Mouse (Mus musculus) olfactory bulb, adult 2 months (tissue): ENCODE data around the gene Slc25a25. TPM values are rescaled to one million over a fixed set of nuclear protein-coding genes. Genes with fewer than 3 reads are reported as not detected.
"Not testable (repeated sequence)": the region's sequence is repeated elsewhere in the genome, so short reads cannot be mapped to it uniquely, and the experiment has no call there.

ENCODE experiments used
- H3K27ac ChIP-seq: fragments of 200-500 bp; 2 replicates; pipeline ENCODE4 v1.5.1; 2012; ENCODE audit warnings: low read depth, low read length; ENCODE audit not compliant: insufficient read depth
- H3K4me1 ChIP-seq: fragments of 200-500 bp; 2 replicates; pipeline ENCODE4 v1.6.1; 2012; ENCODE audit warnings: low read length; ENCODE audit not compliant: control insufficient read depth, insufficient read depth
- H3K4me3 ChIP-seq: fragments of 200-500 bp; 2 replicates; pipeline ENCODE4 v1.5.1; 2012; ENCODE audit warnings: mild to moderate bottlenecking, low read depth, low read length, moderate library complexity; ENCODE audit not compliant: insufficient read depth
- CTCF ChIP-seq: fragments of 200-500 bp; IDR thresholded peaks from 2 replicates; pipeline ENCODE4 v1.5.1; 2012; ENCODE audit warnings: low read depth, mild to moderate bottlenecking, low read length, moderate library complexity; ENCODE audit not compliant: insufficient read depth
- POLR2A ChIP-seq: fragments of 200-500 bp; IDR thresholded peaks from 2 replicates; pipeline ENCODE4 v1.6.1; 2012; ENCODE audit warnings: mild to moderate bottlenecking, low read depth, low read length, moderate library complexity; ENCODE audit not compliant: insufficient read depth
- WGBS: fragments of 180-500 bp; shearing (Covaris S2); methylation state at CpG from one replicate; pipeline ENCODE4 v1.1.7; 2018; 5-methylcytosine and 5-hydroxymethylcytosine counted together
- polyA plus RNA-seq: library from polyadenylated mRNA; stranded (reverse); fragments of >200 nt; gene quantifications from 2 replicates; pipeline ENCODE4 v1.2.4, GENCODE M21; 2012; ENCODE audit warnings: low replicate concordance; ENCODE audit not compliant: missing spikeins, insufficient read depth, insufficient read length

Slc25a25 gene
- polyA plus RNA-seq, 1 experiment: not detected

DNA sequence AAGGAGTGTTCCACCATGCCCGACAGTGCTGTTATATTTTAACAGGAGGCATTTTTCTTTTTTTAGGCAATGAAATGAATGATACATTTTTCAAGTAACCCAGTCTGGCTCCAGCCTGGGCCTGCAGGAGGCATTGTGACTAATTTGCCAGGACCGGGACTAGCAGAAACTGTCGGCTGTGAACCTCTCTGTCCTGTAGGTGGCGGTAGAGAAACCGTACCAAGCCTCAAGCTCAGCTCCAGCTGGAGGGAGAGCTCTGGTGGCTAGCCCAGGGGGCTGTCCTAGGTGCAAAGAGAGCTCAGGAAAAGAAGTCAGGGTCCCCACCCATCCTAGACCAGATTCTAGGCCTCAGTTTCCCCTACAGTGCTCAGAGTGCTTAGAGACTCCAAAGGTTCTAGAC, 37.4 kb upstream of the Slc25a25 start:
- WGBS: 2% methylated on average over 5 of the region's 5 CpGs
- Histone ChIP-seq H3K27ac (no peak overlapping the region), H3K4me3 (no peak overlapping the region), H3K4me1 (no peaks in the 10 kb centered on the region; the same call in 1 of the 2 replicates)
- TF ChIP-seq CTCF (peak; percentile 51; the same call in 1 of the 2 replicates), POLR2A (no peak)

- 2% methylated on average over 6 of the region's 6 CpGs for WGBS
- H3K4me1 ChIP-seq: no peaks in the 10 kb centered on the region; the same call in 1 of the 2 replicates
- no peak overlapping the region for H3K4me3 ChIP-seq
- TF ChIP-seq CTCF (peak; percentile 70), POLR2A (no peak)
- no peak overlapping the region for H3K27ac ChIP-seq
These were observed 35.9 kb upstream of the Slc25a25 start for GRCm38 (mm10) chr2:32487124-32487623.

- 90% methylated on average over 9 of the region's 9 CpGs for WGBS
- H3K4me3 ChIP-seq: no peak overlapping the region
- H3K27ac ChIP-seq: no peak overlapping the region
- TF ChIP-seq POLR2A (no peak), CTCF (no peak)
- no peaks in the 10 kb centered on the region; the same call in 1 of the 2 replicates for H3K4me1 ChIP-seq
These were observed 34.9 kb upstream of the Slc25a25 start for GRCm38 (mm10) chr2:32486155-32486554.

- Histone ChIP-seq H3K4me3 (no peak overlapping the region), H3K27ac (no peak overlapping the region), H3K4me1 (no peaks in the 10 kb centered on the region; the same call in 1 of the 2 replicates)
- no peak for TF ChIP-seq POLR2A
- TF ChIP-seq CTCF: no peak
- 89% methylated on average over 4 of the region's 4 CpGs for WGBS
These were observed 34.5 kb upstream of the Slc25a25 start for GRCm38 (mm10) chr2:32485751-32486150.

DNA sequence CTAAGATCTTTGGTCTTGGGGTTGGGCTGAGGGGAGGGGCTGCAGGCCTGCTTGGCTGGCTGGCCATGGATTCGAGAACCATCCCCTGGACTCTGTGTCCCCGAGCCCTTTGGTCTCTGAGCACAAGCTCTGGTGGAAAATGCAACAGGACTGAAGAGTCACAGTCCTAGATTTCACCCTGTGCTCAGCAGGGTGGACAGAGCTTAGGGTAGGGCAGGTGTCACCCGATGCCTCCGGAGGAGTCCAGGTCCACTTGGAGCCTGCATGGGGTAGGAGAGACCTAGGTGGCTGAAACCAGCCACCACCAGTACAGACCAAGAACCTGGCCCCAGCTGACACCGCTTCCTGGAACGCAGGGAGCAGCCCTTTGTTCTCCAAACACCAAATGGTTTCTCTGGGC, 33.7 kb upstream of the Slc25a25 start:
- Histone ChIP-seq H3K27ac (no peak overlapping the region), H3K4me1 (no peaks in the 10 kb centered on the region; the same call in 1 of the 2 replicates), H3K4me3 (no peak overlapping the region)
- 90% methylated on average over 6 of the region's 6 CpGs for WGBS
- no peak for TF ChIP-seq POLR2A
- no peak for TF ChIP-seq CTCF

DNA sequence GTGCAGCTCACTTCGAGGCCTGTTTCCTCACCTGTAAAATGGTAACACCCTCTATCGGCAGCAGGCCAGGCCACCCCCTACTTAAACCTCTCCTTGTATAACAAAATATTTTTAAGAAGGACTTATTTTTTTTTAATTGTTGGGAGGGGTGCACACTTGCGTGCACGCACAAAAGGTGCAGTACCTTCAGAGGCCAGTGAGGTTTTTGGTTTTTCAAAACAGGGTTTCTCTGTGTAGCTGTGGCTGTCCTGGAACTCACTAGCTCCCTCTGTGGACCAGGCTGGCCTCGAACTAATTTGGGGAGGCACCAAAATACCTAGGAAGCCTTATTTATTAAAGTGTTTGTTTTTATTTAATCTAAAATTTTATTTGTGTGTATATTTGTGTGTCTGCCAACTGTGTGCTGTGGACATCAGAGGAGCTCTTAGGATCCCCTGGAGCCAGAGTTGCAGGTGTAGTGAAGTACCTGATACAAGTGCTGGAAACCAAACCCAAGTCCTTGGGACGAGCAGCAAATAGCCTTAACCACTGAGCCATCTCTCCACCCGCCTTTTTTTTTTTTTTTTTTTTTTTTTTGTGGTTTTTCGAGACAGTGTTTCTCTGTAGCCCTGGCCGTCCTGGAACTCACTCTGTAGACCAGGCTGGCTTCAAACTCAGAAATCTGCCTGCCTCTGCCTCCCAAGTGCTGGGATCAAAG, 32.1 kb upstream of the Slc25a25 start:
- TF ChIP-seq POLR2A (no peak), CTCF (no peak)
- Histone ChIP-seq H3K4me1 (no peaks in the 10 kb centered on the region), H3K4me3 (no peak overlapping the region), H3K27ac (no peak overlapping the region)
- 69% methylated on average over 9 of the region's 9 CpGs for whole genome bisulfite sequencing

GRCm38 (mm10) chr2:32482351-32482750, 31.1 kb upstream of the Slc25a25 start:
- Histone ChIP-seq H3K4me1 (no peaks in the 10 kb centered on the region), H3K27ac (no peak overlapping the region), H3K4me3 (no peak overlapping the region)
- 85% methylated on average over 8 of the region's 8 CpGs for WGBS
- TF ChIP-seq CTCF (no peak), POLR2A (no peak)

GRCm38 (mm10) chr2:32475361-32475760, 24.1 kb upstream of the Slc25a25 start:
- not testable (repeated sequence) for H3K4me1 ChIP-seq, H3K4me3 ChIP-seq, H3K27ac ChIP-seq
- 93% methylated on average over 5 of the region's 9 CpGs for WGBS

GRCm38 (mm10) chr2:32471681-32472061, 20.4 kb upstream of the Slc25a25 start:
- no peak overlapping the region for H3K4me3 ChIP-seq
- no peak for TF ChIP-seq POLR2A
- TF ChIP-seq CTCF: no peak
- WGBS: 85% methylated on average over 6 of the region's 6 CpGs
- H3K27ac ChIP-seq: no peak overlapping the region
- H3K4me1 ChIP-seq: no peaks in the 10 kb centered on the region
